Mouse (Mus musculus): ENCODE measurements around the gene Tex29.

DNA sequence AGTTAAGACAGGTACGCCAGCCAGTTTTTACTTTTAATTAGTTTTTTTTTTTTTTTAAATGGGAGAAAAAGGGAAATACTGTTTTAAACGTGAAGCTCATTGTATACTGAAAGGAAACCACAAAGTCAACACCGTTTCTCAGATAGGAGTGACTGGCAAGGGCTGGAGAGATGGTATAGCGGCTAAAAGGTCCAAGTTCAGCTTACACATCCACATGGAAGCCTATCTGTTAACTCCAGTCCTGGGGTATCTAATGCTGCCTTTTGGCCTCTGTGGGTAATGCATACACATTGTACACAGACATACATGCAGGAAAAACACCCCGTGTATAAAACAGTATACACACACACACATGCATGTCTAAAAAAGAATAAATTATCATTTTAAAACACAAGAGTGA, 8.3 kb upstream of the Tex29 start:
- TF ChIP-seq POLR2A (IDR thresholded peaks at IDR 0.05; ENCODE audit: borderline replicate concordance, insufficient read depth, low read length) (no peak), CTCF (IDR thresholded peaks at IDR 0.05; ENCODE audit: borderline replicate concordance, insufficient read depth, low read depth, low read length) (no peak)

All from cerebellum, adult 2 months (tissue).